Mouse (Mus musculus): ENCODE data around the gene 6030408B16Rik. TPM values are rescaled to one million over a fixed set of nuclear protein-coding genes. Genes with fewer than 3 reads are reported as not detected.
A peak's percentile ranks its signal among the peaks of the same experiment; 100 is the strongest.

The 6030408B16Rik gene
- polyA plus RNA-seq (2011; ENCODE audit: insufficient read depth, insufficient read length, low read depth, missing spikeins), result not detected in 2 replicates

GRCm38 (mm10) chr15:101293025-101293621, at the start of gene 6030408B16Rik:
Gene 6030408B16Rik (plus strand): TSS chr15:101293212.
- no peak within 1 kb of the TSS for H3K4me3 ChIP-seq (ENCODE audit: low read depth, low read length)
- no peak within 1 kb of the TSS for H3K9ac ChIP-seq (ENCODE audit: low read depth, poor library complexity, severe bottlenecking)
- no peak for TF ChIP-seq CTCF (IDR thresholded peaks at IDR 0.05; ENCODE audit: low read depth, low read length)
- TF ChIP-seq EP300 (IDR thresholded peaks at IDR 0.05; ENCODE audit: insufficient read depth, low read depth, low read length), result no peak
- no peak for TF ChIP-seq POLR2A (IDR thresholded peaks at IDR 0.05; ENCODE audit: insufficient read depth, low read length)

GRCm38 (mm10) chr15:101244012-101244411, 49.0 kb upstream of the 6030408B16Rik start:
- TF ChIP-seq POLR2A (IDR thresholded peaks at IDR 0.05; ENCODE audit: insufficient read depth, low read length) (no peak), EP300 (IDR thresholded peaks at IDR 0.05; ENCODE audit: insufficient read depth, low read depth, low read length) (no peak), CTCF (IDR thresholded peaks at IDR 0.05; ENCODE audit: low read depth, low read length) (no peak)
- Histone ChIP-seq H3K9ac (ENCODE audit: low read depth, poor library complexity, severe bottlenecking) (no peak overlapping the region), H3K27me3 (ENCODE audit: control insufficient read depth, insufficient read depth, low read length, poor library complexity, severe bottlenecking) (no peaks in the 10 kb centered on the region), H3K9me3 (replicated peaks; ENCODE audit: control insufficient read depth, insufficient read depth, low read length, poor library complexity, severe bottlenecking) (no peaks in the 10 kb centered on the region), H3K36me3 (ENCODE audit: control insufficient read depth, insufficient read depth, low read length, poor library complexity, severe bottlenecking) (no peaks in the 10 kb centered on the region), H3K4me3 (ENCODE audit: low read depth, low read length) (no peak overlapping the region), H3K27ac (ENCODE audit: insufficient read depth, low read length) (no peak overlapping the region), H3K4me1 (ENCODE audit: control insufficient read depth, insufficient read depth, low read length) (peaks cover 4% of the 10 kb centered on the region)

More at GRCm38 (mm10) chr15:101293025-101293621, at the start of gene 6030408B16Rik:
- Histone ChIP-seq H3K27ac (ENCODE audit: insufficient read depth, low read length) (no peak within 1 kb of the TSS), H3K27me3 (ENCODE audit: control insufficient read depth, insufficient read depth, low read length, poor library complexity, severe bottlenecking) (no peaks in the 10 kb centered on the region), H3K36me3 (ENCODE audit: control insufficient read depth, insufficient read depth, low read length, poor library complexity, severe bottlenecking) (peaks cover 17% of the 10 kb centered on the region), H3K4me1 (ENCODE audit: control insufficient read depth, insufficient read depth, low read length) (no peaks in the 10 kb centered on the region), H3K9me3 (replicated peaks; ENCODE audit: control insufficient read depth, insufficient read depth, low read length, poor library complexity, severe bottlenecking) (no peaks in the 10 kb centered on the region)

GRCm38 (mm10) chr15:101246231-101247154, 46.5 kb upstream of the 6030408B16Rik start:
- Histone ChIP-seq H3K4me1 (ENCODE audit: control insufficient read depth, insufficient read depth, low read length) (peaks cover 4% of the 10 kb centered on the region), H3K9ac (ENCODE audit: low read depth, poor library complexity, severe bottlenecking) (peak overlapping the region; percentile 57), H3K9me3 (replicated peaks; ENCODE audit: control insufficient read depth, insufficient read depth, low read length, poor library complexity, severe bottlenecking) (no peaks in the 10 kb centered on the region), H3K27ac (ENCODE audit: insufficient read depth, low read length) (peak overlapping the region; percentile 66), H3K4me3 (ENCODE audit: low read depth, low read length) (peak overlapping the region; percentile 70), H3K36me3 (ENCODE audit: control insufficient read depth, insufficient read depth, low read length, poor library complexity, severe bottlenecking) (no peaks in the 10 kb centered on the region), H3K27me3 (ENCODE audit: control insufficient read depth, insufficient read depth, low read length, poor library complexity, severe bottlenecking) (no peaks in the 10 kb centered on the region)
- peak; percentile 30 for TF ChIP-seq POLR2A (IDR thresholded peaks at IDR 0.05; ENCODE audit: insufficient read depth, low read length)
- TF ChIP-seq CTCF (IDR thresholded peaks at IDR 0.05; ENCODE audit: low read depth, low read length), result no peak
- TF ChIP-seq EP300 (IDR thresholded peaks at IDR 0.05; ENCODE audit: insufficient read depth, low read depth, low read length), result no peak

- Histone ChIP-seq H3K9me3 (replicated peaks; ENCODE audit: control insufficient read depth, insufficient read depth, low read length, poor library complexity, severe bottlenecking) (no peaks in the 10 kb centered on the region), H3K4me1 (ENCODE audit: control insufficient read depth, insufficient read depth, low read length) (peaks cover 4% of the 10 kb centered on the region), H3K27me3 (ENCODE audit: control insufficient read depth, insufficient read depth, low read length, poor library complexity, severe bottlenecking) (no peaks in the 10 kb centered on the region), H3K27ac (ENCODE audit: insufficient read depth, low read length) (peak overlapping the region; percentile 16), H3K9ac (ENCODE audit: low read depth, poor library complexity, severe bottlenecking) (peak overlapping the region; percentile 57), H3K36me3 (ENCODE audit: control insufficient read depth, insufficient read depth, low read length, poor library complexity, severe bottlenecking) (no peaks in the 10 kb centered on the region), H3K4me3 (ENCODE audit: low read depth, low read length) (no peak overlapping the region)
- TF ChIP-seq CTCF (IDR thresholded peaks at IDR 0.05; ENCODE audit: low read depth, low read length) (no peak), EP300 (IDR thresholded peaks at IDR 0.05; ENCODE audit: insufficient read depth, low read depth, low read length) (no peak), POLR2A (IDR thresholded peaks at IDR 0.05; ENCODE audit: insufficient read depth, low read length) (no peak)
Observed at GRCm38 (mm10) chr15:101247155-101247498, 45.9 kb upstream of the 6030408B16Rik start.

GRCm38 (mm10) chr15:101248029-101248710, 44.8 kb upstream of the 6030408B16Rik start:
- no peak for TF ChIP-seq CTCF (IDR thresholded peaks at IDR 0.05; ENCODE audit: low read depth, low read length)
- no peak for TF ChIP-seq POLR2A (IDR thresholded peaks at IDR 0.05; ENCODE audit: insufficient read depth, low read length)
- TF ChIP-seq EP300 (IDR thresholded peaks at IDR 0.05; ENCODE audit: insufficient read depth, low read depth, low read length), result no peak
- Histone ChIP-seq H3K4me1 (ENCODE audit: control insufficient read depth, insufficient read depth, low read length) (peaks cover 4% of the 10 kb centered on the region), H3K4me3 (ENCODE audit: low read depth, low read length) (no peak overlapping the region), H3K27me3 (ENCODE audit: control insufficient read depth, insufficient read depth, low read length, poor library complexity, severe bottlenecking) (no peaks in the 10 kb centered on the region), H3K27ac (ENCODE audit: insufficient read depth, low read length) (no peak overlapping the region), H3K9ac (ENCODE audit: low read depth, poor library complexity, severe bottlenecking) (no peak overlapping the region), H3K9me3 (replicated peaks; ENCODE audit: control insufficient read depth, insufficient read depth, low read length, poor library complexity, severe bottlenecking) (no peaks in the 10 kb centered on the region), H3K36me3 (ENCODE audit: control insufficient read depth, insufficient read depth, low read length, poor library complexity, severe bottlenecking) (no peaks in the 10 kb centered on the region)
